Mouse (Mus musculus): ENCODE results near the gene Gimap4. TPM values are rescaled to one million over a fixed set of nuclear protein-coding genes. Genes with fewer than 3 reads are reported as not detected.

Gimap4 gene
- polyA plus RNA-seq, 1 experiment = not detected

DNA sequence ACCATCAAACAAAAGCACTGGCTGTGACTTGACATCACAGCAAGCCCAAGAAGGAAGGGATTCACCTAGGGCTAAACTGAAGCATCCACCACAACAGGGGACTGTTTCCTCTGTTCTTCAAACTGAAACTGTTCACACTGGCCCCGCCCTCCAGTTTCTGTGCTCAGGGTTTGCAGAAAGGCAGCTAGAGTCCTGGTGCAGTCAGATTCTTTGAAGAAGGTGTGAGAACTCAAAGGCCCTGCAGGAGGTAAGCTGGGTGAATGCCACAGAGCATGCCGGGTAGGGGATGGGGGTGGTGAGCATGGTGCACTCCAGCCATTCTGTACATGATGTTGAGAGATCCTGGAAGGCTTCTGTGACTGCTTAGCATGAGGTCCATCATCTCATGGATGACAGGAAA is 34.1 kb downstream of the Gimap4 start, which contains the start of the genes Gm28053 and Gimap7:
Gene Gm28053, plus strand, starts transcription at position 153 of the 400 bp plus-strand sequence.
Gene Gimap7, plus strand, starts transcription at position 167 of the 400 bp plus-strand sequence.
- no peaks in the 10 kb centered on the region for H3K36me3 ChIP-seq (ENCODE audit: control insufficient read depth, insufficient read depth)
- H3K4me3 ChIP-seq = no peak within 1 kb of the TSS
- H3K4me2 ChIP-seq (ENCODE audit: low read depth) = no peak within 1 kb of the TSS
- H3ac ChIP-seq (ENCODE audit: control insufficient read depth, insufficient read length) = no peak within 1 kb of the TSS
- TF ChIP-seq TCF12 (IDR thresholded peaks at IDR 0.05; ENCODE audit: insufficient read depth, poor library complexity, severe bottlenecking) (no peak), MYOG (IDR thresholded peaks at IDR 0.05; ENCODE audit: control insufficient read depth in 1 of 3, insufficient read depth in 1 of 3, insufficient read length in 2 of 3, low read depth in 2 of 3) (no peak), POLR2AphosphoS2 (IDR thresholded peaks at IDR 0.05; ENCODE audit: insufficient read length, low read depth) (no peak), POLR2A (IDR thresholded peaks at IDR 0.05; ENCODE audit: insufficient read length, low read depth) (no peak), USF1 (IDR thresholded peaks at IDR 0.05; ENCODE audit: low read depth) (no peak)
- no peaks in the 10 kb centered on the region for H3K27me3 ChIP-seq (ENCODE audit: control insufficient read depth, insufficient read depth, insufficient read length)
- H3K79me2 ChIP-seq (ENCODE audit: control insufficient read depth, insufficient read depth) = no peaks in the 10 kb centered on the region

DNA sequence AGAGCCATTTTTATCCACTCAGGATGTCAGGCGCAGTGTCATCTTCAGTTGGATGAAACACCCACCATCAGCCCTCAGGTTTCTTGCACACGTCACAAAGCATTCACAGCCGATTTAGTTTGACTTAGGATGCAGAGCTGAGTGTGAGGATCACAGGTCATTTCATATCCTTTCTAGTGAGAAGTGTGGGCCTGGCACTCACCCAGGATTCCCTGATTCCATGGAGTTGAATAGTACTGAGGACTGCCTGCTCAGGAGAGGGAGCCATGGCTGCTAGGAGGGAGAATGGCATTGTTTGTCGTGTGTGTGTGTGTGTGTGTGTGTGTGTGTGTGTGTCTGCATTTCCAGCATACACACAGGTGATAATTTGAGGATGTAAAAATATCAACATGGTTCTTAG is 36.0 kb downstream of the Gimap4 start:
- no peaks in the 10 kb centered on the region for H3K36me3 ChIP-seq (ENCODE audit: control insufficient read depth, insufficient read depth)
- no peak overlapping the region for H3K4me2 ChIP-seq (ENCODE audit: low read depth)
- no peaks in the 10 kb centered on the region for H3K27me3 ChIP-seq (ENCODE audit: control insufficient read depth, insufficient read depth, insufficient read length)
- H3ac ChIP-seq (ENCODE audit: control insufficient read depth, insufficient read length) = no peak overlapping the region
- H3K4me3 ChIP-seq = no peak overlapping the region
- no peak for TF ChIP-seq MYOG (IDR thresholded peaks at IDR 0.05; ENCODE audit: control insufficient read depth in 1 of 3, insufficient read depth in 1 of 3, insufficient read length in 2 of 3, low read depth in 2 of 3)
- no peak for TF ChIP-seq MYOD1 (IDR thresholded peaks at IDR 0.05; ENCODE audit: control insufficient read depth in 1 of 3, insufficient read length in 2 of 3, low read depth in 2 of 3)
- no peak for TF ChIP-seq TCF12 (IDR thresholded peaks at IDR 0.05; ENCODE audit: insufficient read depth, poor library complexity, severe bottlenecking)
- TF ChIP-seq POLR2A (IDR thresholded peaks at IDR 0.05; ENCODE audit: insufficient read length, low read depth) = no peak
- no peak for TF ChIP-seq POLR2AphosphoS2 (IDR thresholded peaks at IDR 0.05; ENCODE audit: insufficient read length, low read depth)
- TF ChIP-seq REST (IDR thresholded peaks at IDR 0.05; ENCODE audit: insufficient read depth, insufficient read length) = no peak
- no peak for TF ChIP-seq TCF3 (IDR thresholded peaks at IDR 0.05; ENCODE audit: insufficient read length, low read depth)
- TF ChIP-seq MAX (IDR thresholded peaks at IDR 0.05; ENCODE audit: low read depth) = no peak
- TF ChIP-seq SRF (IDR thresholded peaks at IDR 0.05; ENCODE audit: control insufficient read depth, insufficient read length, low read depth) = no peak
- no peak for TF ChIP-seq E2F4 (IDR thresholded peaks at IDR 0.05; ENCODE audit: insufficient read depth)
- no peak for TF ChIP-seq CEBPB (IDR thresholded peaks at IDR 0.05; ENCODE audit: insufficient read depth, poor library complexity, severe bottlenecking)
- no peak for TF ChIP-seq USF1 (IDR thresholded peaks at IDR 0.05; ENCODE audit: low read depth)
- no peaks in the 10 kb centered on the region for H3K79me2 ChIP-seq (ENCODE audit: control insufficient read depth, insufficient read depth)

DNA sequence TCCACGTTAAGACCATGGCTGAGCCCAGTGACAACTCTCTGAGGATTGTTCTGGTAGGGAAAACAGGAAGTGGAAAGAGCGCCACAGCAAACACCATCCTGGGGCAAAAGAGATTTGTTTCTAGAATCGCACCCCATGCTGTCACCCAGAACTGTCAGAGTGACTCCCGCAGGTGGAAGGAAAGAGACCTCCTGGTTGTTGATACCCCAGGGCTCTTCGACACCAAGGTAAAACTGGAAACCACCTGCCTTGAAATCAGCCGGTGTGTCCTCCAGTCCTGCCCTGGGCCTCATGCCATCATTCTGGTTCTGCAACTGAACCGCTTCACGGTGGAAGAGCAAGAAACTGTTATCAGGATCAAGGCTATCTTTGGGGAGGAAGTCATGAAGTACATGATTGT is 39.1 kb downstream of the Gimap4 start:
- Histone ChIP-seq H3ac (ENCODE audit: control insufficient read depth, insufficient read length) (no peak overlapping the region), H3K4me3 (no peak overlapping the region)
- no peak for TF ChIP-seq USF1 (IDR thresholded peaks at IDR 0.05; ENCODE audit: low read depth)
- TF ChIP-seq MAX (IDR thresholded peaks at IDR 0.05; ENCODE audit: low read depth) = no peak
- TF ChIP-seq REST (IDR thresholded peaks at IDR 0.05; ENCODE audit: insufficient read depth, insufficient read length) = no peak
- TF ChIP-seq POLR2AphosphoS2 (IDR thresholded peaks at IDR 0.05; ENCODE audit: insufficient read length, low read depth) = no peak
- TF ChIP-seq POLR2A (IDR thresholded peaks at IDR 0.05; ENCODE audit: insufficient read length, low read depth) = no peak
- TF ChIP-seq TCF3 (IDR thresholded peaks at IDR 0.05; ENCODE audit: insufficient read length, low read depth) = no peak
- TF ChIP-seq SRF (IDR thresholded peaks at IDR 0.05; ENCODE audit: control insufficient read depth, insufficient read length, low read depth) = no peak
- no peak for TF ChIP-seq E2F4 (IDR thresholded peaks at IDR 0.05; ENCODE audit: insufficient read depth)
- TF ChIP-seq TCF12 (IDR thresholded peaks at IDR 0.05; ENCODE audit: insufficient read depth, poor library complexity, severe bottlenecking) = no peak
- TF ChIP-seq MYOG (IDR thresholded peaks at IDR 0.05; ENCODE audit: control insufficient read depth in 1 of 3, insufficient read depth in 1 of 3, insufficient read length in 2 of 3, low read depth in 2 of 3) = no peak
- no peak for TF ChIP-seq MYOD1 (IDR thresholded peaks at IDR 0.05; ENCODE audit: control insufficient read depth in 1 of 3, insufficient read length in 2 of 3, low read depth in 2 of 3)
- no peak for TF ChIP-seq CEBPB (IDR thresholded peaks at IDR 0.05; ENCODE audit: insufficient read depth, poor library complexity, severe bottlenecking)

DNA sequence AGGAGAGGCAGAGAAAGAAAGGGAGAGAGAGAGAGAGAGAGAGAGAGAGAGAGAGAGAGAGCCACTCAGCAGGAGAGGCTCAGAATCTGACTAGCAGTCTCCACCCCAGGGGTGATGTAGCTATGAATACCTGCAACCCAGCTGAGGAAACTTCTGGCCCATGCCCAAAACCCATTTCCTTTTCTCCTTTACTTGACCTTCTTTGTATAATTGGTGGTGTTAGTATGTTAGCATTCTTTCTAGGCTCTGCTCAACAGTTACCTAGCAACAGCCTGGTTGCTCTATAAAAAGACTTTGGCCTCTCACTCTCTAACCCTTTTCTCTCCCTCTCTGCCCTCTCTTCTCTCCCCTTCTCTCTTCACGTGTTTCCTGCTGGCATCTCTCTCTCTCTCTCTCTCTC is 41.1 kb downstream of the Gimap4 start:
- H3K79me2 ChIP-seq (ENCODE audit: control insufficient read depth, insufficient read depth) = no peaks in the 10 kb centered on the region
- no peak for TF ChIP-seq MYOG (IDR thresholded peaks at IDR 0.05; ENCODE audit: control insufficient read depth in 1 of 3, insufficient read depth in 1 of 3, insufficient read length in 2 of 3, low read depth in 2 of 3)
- TF ChIP-seq SRF (IDR thresholded peaks at IDR 0.05; ENCODE audit: control insufficient read depth, insufficient read length, low read depth) = no peak
- no peak for TF ChIP-seq USF1 (IDR thresholded peaks at IDR 0.05; ENCODE audit: low read depth)
- no peaks in the 10 kb centered on the region for H3K36me3 ChIP-seq (ENCODE audit: control insufficient read depth, insufficient read depth)
- no peak overlapping the region for H3K4me2 ChIP-seq (ENCODE audit: low read depth)
- no peaks in the 10 kb centered on the region for H3K27me3 ChIP-seq (ENCODE audit: control insufficient read depth, insufficient read depth, insufficient read length)
- H3K4me3 ChIP-seq = no peak overlapping the region
- no peak overlapping the region for H3ac ChIP-seq (ENCODE audit: control insufficient read depth, insufficient read length)

More for the DNA sequence above, 39.1 kb downstream of the Gimap4 start:
- H3K4me2 ChIP-seq (ENCODE audit: low read depth) = no peak overlapping the region
- H3K36me3 ChIP-seq (ENCODE audit: control insufficient read depth, insufficient read depth) = no peaks in the 10 kb centered on the region
- H3K79me2 ChIP-seq (ENCODE audit: control insufficient read depth, insufficient read depth) = no peaks in the 10 kb centered on the region
- H3K27me3 ChIP-seq (ENCODE audit: control insufficient read depth, insufficient read depth, insufficient read length) = no peaks in the 10 kb centered on the region

DNA sequence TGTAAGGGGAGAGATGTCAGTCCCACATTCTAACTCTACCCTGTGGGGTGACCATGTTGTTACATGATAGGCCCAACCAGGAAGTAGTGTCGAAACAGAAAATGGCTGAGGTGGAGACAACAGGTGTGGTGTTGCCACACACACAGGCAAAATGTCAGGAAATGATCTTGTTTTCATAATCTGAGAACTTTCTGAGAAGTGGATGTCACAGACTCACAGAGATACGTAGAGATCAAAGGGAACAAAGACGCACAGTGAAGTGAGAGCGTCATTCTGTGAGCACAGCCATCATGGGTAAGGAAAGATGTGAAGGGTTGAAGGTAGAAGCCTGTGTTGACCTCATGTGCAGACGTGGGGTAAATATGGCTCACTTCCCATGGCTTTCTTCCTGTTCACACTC is 43.4 kb downstream of the Gimap4 start:
- no peak for TF ChIP-seq MAX (IDR thresholded peaks at IDR 0.05; ENCODE audit: low read depth)
- TF ChIP-seq TCF12 (IDR thresholded peaks at IDR 0.05; ENCODE audit: insufficient read depth, poor library complexity, severe bottlenecking) = no peak
- TF ChIP-seq MYOD1 (IDR thresholded peaks at IDR 0.05; ENCODE audit: control insufficient read depth in 1 of 3, insufficient read length in 2 of 3, low read depth in 2 of 3) = no peak
- TF ChIP-seq TCF3 (IDR thresholded peaks at IDR 0.05; ENCODE audit: insufficient read length, low read depth) = no peak
- TF ChIP-seq USF1 (IDR thresholded peaks at IDR 0.05; ENCODE audit: low read depth) = no peak
- TF ChIP-seq POLR2A (IDR thresholded peaks at IDR 0.05; ENCODE audit: insufficient read length, low read depth) = no peak
- TF ChIP-seq POLR2AphosphoS2 (IDR thresholded peaks at IDR 0.05; ENCODE audit: insufficient read length, low read depth) = no peak
- TF ChIP-seq REST (IDR thresholded peaks at IDR 0.05; ENCODE audit: insufficient read depth, insufficient read length) = no peak
- no peak for TF ChIP-seq E2F4 (IDR thresholded peaks at IDR 0.05; ENCODE audit: insufficient read depth)
- no peak for TF ChIP-seq SRF (IDR thresholded peaks at IDR 0.05; ENCODE audit: control insufficient read depth, insufficient read length, low read depth)
- no peak for TF ChIP-seq MYOG (IDR thresholded peaks at IDR 0.05; ENCODE audit: control insufficient read depth in 1 of 3, insufficient read depth in 1 of 3, insufficient read length in 2 of 3, low read depth in 2 of 3)
- no peak overlapping the region for H3K4me3 ChIP-seq
- H3K4me2 ChIP-seq (ENCODE audit: low read depth) = no peak overlapping the region
- H3K27me3 ChIP-seq (ENCODE audit: control insufficient read depth, insufficient read depth, insufficient read length) = no peaks in the 10 kb centered on the region
- no peak overlapping the region for H3ac ChIP-seq (ENCODE audit: control insufficient read depth, insufficient read length)
- H3K36me3 ChIP-seq (ENCODE audit: control insufficient read depth, insufficient read depth) = no peaks in the 10 kb centered on the region
- no peaks in the 10 kb centered on the region for H3K79me2 ChIP-seq (ENCODE audit: control insufficient read depth, insufficient read depth)

All from myocyte (in vitro differentiated cells).